Mouse (Mus musculus): ENCODE results near the gene Slco4c1. TPM values are rescaled to one million over a fixed set of nuclear protein-coding genes. Genes with fewer than 3 reads are reported as not detected.

Slco4c1 gene
- polyA plus RNA-seq, 1 experiment from 2014 or later, result 0.57 TPM

GRCm38 (mm10) chr1:96866002-96866401, 6.0 kb downstream of the Slco4c1 start:
- ATAC-seq (ENCODE audit: low FRiP score, low TSS enrichment), result no peak

GRCm38 (mm10) chr1:96864120-96864519, 7.9 kb downstream of the Slco4c1 start:
- Histone ChIP-seq H3K9ac (replicated peaks; ENCODE audit: low read length) (no peak overlapping the region), H3K36me3 (ENCODE audit: control insufficient read depth, insufficient read depth, low read length) (no peaks in the 10 kb centered on the region), H3K4me3 (replicated peaks; ENCODE audit: low read depth, low read length) (no peak overlapping the region), H3K9me3 (ENCODE audit: control insufficient read depth, low read length) (no peaks in the 10 kb centered on the region), H3K4me2 (ENCODE audit: low read length) (no peak overlapping the region), H3K4me1 (ENCODE audit: control insufficient read depth, insufficient read depth, low read length) (no peaks in the 10 kb centered on the region), H3K27ac (replicated peaks; ENCODE audit: low read depth, low read length) (no peak overlapping the region), H3K27me3 (ENCODE audit: control insufficient read depth, insufficient read depth, low read length) (no peaks in the 10 kb centered on the region)
- no peak for ATAC-seq (ENCODE audit: low FRiP score, low TSS enrichment)
- DNase-seq, result no peak
- WGBS, result 86% methylated on average over 2 of the region's 2 CpGs

More at GRCm38 (mm10) chr1:96866002-96866401, 6.0 kb downstream of the Slco4c1 start:
- WGBS, result 93% methylated on average over 4 of the region's 4 CpGs
- H3K9ac ChIP-seq (replicated peaks; ENCODE audit: low read length), result no peak overlapping the region
- H3K27ac ChIP-seq (replicated peaks; ENCODE audit: low read depth, low read length), result no peak overlapping the region
- H3K36me3 ChIP-seq (ENCODE audit: control insufficient read depth, insufficient read depth, low read length), result no peaks in the 10 kb centered on the region
- no peaks in the 10 kb centered on the region for H3K9me3 ChIP-seq (ENCODE audit: control insufficient read depth, low read length)
- H3K27me3 ChIP-seq (ENCODE audit: control insufficient read depth, insufficient read depth, low read length), result 0 out of 2 replicates have a peak, but pooled peaks cover 5% of the 10 kb centered on the region
- no peak overlapping the region for H3K4me3 ChIP-seq (replicated peaks; ENCODE audit: low read depth, low read length)
- no peak overlapping the region for H3K4me2 ChIP-seq (ENCODE audit: low read length)
- H3K4me1 ChIP-seq (ENCODE audit: control insufficient read depth, insufficient read depth, low read length), result no peaks in the 10 kb centered on the region
- no peak for DNase-seq

DNA sequence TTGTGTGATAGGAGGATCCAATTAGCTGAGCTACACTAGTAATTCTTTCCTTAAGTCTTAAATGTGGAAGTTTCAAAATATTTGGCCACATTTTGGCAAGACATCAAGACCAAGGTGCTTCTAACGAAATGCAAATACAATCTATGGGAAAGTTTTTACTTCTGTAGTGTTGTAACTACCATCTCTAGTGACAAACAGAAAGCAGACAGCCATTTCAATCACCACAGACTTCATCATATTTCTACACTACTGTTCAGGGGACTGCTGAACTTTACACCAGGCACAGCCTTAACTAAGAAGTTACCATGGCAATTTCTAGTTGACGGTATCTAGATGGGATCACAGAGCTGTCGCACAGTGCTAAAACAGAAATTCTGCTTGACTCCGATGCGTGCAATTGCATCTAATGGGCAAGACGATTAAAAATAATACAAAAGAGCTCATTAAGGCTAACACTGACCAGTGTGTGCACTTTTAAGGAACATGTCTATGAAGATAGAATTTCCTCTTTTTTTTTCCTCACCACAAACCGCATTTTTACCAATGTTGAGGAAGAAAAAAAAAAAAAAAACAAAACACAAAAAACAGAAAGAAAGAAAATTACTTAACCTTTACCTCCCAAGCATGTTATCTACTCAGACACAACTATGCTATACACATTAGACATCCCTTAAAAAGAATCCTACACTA, 11.8 kb downstream of the Slco4c1 start:
- no peaks in the 10 kb centered on the region for H3K4me1 ChIP-seq (ENCODE audit: control insufficient read depth, insufficient read depth, low read length)
- H3K27me3 ChIP-seq (ENCODE audit: control insufficient read depth, insufficient read depth, low read length), result no peaks in the 10 kb centered on the region
- no peak for ATAC-seq (ENCODE audit: low FRiP score, low TSS enrichment)
- DNase-seq, result no peak
- H3K4me3 ChIP-seq (replicated peaks; ENCODE audit: low read depth, low read length), result no peak overlapping the region
- whole genome bisulfite sequencing, result 95% methylated on average over 7 of the region's 7 CpGs
- no peak overlapping the region for H3K9ac ChIP-seq (replicated peaks; ENCODE audit: low read length)
- no peak overlapping the region for H3K4me2 ChIP-seq (ENCODE audit: low read length)
- H3K9me3 ChIP-seq (ENCODE audit: control insufficient read depth, low read length), result no peaks in the 10 kb centered on the region
- H3K27ac ChIP-seq (replicated peaks; ENCODE audit: low read depth, low read length), result no peak overlapping the region
- no peaks in the 10 kb centered on the region for H3K36me3 ChIP-seq (ENCODE audit: control insufficient read depth, insufficient read depth, low read length)

GRCm38 (mm10) chr1:96853541-96853940, 18.4 kb downstream of the Slco4c1 start:
- Histone ChIP-seq H3K4me1 (ENCODE audit: control insufficient read depth, insufficient read depth, low read length) (no peaks in the 10 kb centered on the region), H3K9ac (replicated peaks; ENCODE audit: low read length) (no peak overlapping the region), H3K27ac (replicated peaks; ENCODE audit: low read depth, low read length) (no peak overlapping the region), H3K9me3 (ENCODE audit: control insufficient read depth, low read length) (no peaks in the 10 kb centered on the region), H3K36me3 (ENCODE audit: control insufficient read depth, insufficient read depth, low read length) (no peaks in the 10 kb centered on the region), H3K27me3 (ENCODE audit: control insufficient read depth, insufficient read depth, low read length) (no peaks in the 10 kb centered on the region), H3K4me3 (replicated peaks; ENCODE audit: low read depth, low read length) (no peak overlapping the region), H3K4me2 (ENCODE audit: low read length) (no peak overlapping the region)
- 89% methylated on average over 4 of the region's 4 CpGs for WGBS
- DNase-seq, result no peak
- no peak for ATAC-seq (ENCODE audit: low FRiP score, low TSS enrichment)

DNA sequence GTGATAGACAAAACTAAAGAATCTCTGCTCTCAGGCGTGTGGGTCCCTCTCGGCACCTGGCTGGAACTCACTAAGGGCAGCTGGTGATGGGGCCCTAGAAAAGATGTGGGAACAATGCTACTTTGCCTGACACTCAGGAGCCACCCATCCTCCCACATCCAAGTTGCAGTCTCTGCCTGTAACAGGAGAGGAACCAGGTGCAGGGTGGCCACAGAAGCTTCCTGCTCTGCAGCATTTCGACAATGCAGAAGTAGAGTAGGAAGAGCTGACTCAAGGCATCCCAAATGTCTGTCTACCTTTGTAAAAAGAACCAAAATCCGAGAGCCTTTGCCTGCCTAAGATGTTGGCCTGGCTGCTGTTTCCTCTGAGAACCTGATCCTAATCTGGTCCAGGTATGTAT, 22.9 kb downstream of the Slco4c1 start:
- DNase-seq, result no peak
- 80% methylated on average over 4 of the region's 4 CpGs for WGBS
- Histone ChIP-seq H3K27me3 (ENCODE audit: control insufficient read depth, insufficient read depth, low read length) (no peaks in the 10 kb centered on the region), H3K27ac (replicated peaks; ENCODE audit: low read depth, low read length) (no peak overlapping the region), H3K9me3 (ENCODE audit: control insufficient read depth, low read length) (no peaks in the 10 kb centered on the region), H3K9ac (replicated peaks; ENCODE audit: low read length) (no peak overlapping the region), H3K4me1 (ENCODE audit: control insufficient read depth, insufficient read depth, low read length) (no peaks in the 10 kb centered on the region), H3K36me3 (ENCODE audit: control insufficient read depth, insufficient read depth, low read length) (no peaks in the 10 kb centered on the region), H3K4me3 (replicated peaks; ENCODE audit: low read depth, low read length) (no peak overlapping the region), H3K4me2 (ENCODE audit: low read length) (no peak overlapping the region)
- no peak for ATAC-seq (ENCODE audit: low FRiP score, low TSS enrichment)

- H3K9ac ChIP-seq (replicated peaks; ENCODE audit: low read length), result no peak overlapping the region
- no peak overlapping the region for H3K27ac ChIP-seq (replicated peaks; ENCODE audit: low read depth, low read length)
- H3K27me3 ChIP-seq (ENCODE audit: control insufficient read depth, insufficient read depth, low read length), result no peaks in the 10 kb centered on the region
- H3K9me3 ChIP-seq (ENCODE audit: control insufficient read depth, low read length), result no peaks in the 10 kb centered on the region
- ATAC-seq (ENCODE audit: low FRiP score, low TSS enrichment), result no peak
- no peak for DNase-seq
- no peaks in the 10 kb centered on the region for H3K4me1 ChIP-seq (ENCODE audit: control insufficient read depth, insufficient read depth, low read length)
- H3K36me3 ChIP-seq (ENCODE audit: control insufficient read depth, insufficient read depth, low read length), result no peaks in the 10 kb centered on the region
- no peak overlapping the region for H3K4me3 ChIP-seq (replicated peaks; ENCODE audit: low read depth, low read length)
- no peak overlapping the region for H3K4me2 ChIP-seq (ENCODE audit: low read length)
- WGBS, result 52% methylated on average over 2 of the region's 2 CpGs
These were observed 23.4 kb downstream of the Slco4c1 start for GRCm38 (mm10) chr1:96848606-96849005.

- DNase-seq (peak; percentile 84), ATAC-seq (ENCODE audit: low FRiP score, low TSS enrichment) (no peak)
- no peak overlapping the region for H3K4me2 ChIP-seq (ENCODE audit: low read length)
- no peaks in the 10 kb centered on the region for H3K4me1 ChIP-seq (ENCODE audit: control insufficient read depth, insufficient read depth, low read length)
- no peaks in the 10 kb centered on the region for H3K9me3 ChIP-seq (ENCODE audit: control insufficient read depth, low read length)
- H3K4me3 ChIP-seq (replicated peaks; ENCODE audit: low read depth, low read length), result no peak overlapping the region
- no peak overlapping the region for H3K9ac ChIP-seq (replicated peaks; ENCODE audit: low read length)
- no peak overlapping the region for H3K27ac ChIP-seq (replicated peaks; ENCODE audit: low read depth, low read length)
- WGBS, result 7% methylated on average over 3 of the region's 3 CpGs
- no peaks in the 10 kb centered on the region for H3K36me3 ChIP-seq (ENCODE audit: control insufficient read depth, insufficient read depth, low read length)
- no peaks in the 10 kb centered on the region for H3K27me3 ChIP-seq (ENCODE audit: control insufficient read depth, insufficient read depth, low read length)
These were observed 25.2 kb downstream of the Slco4c1 start for GRCm38 (mm10) chr1:96846727-96847126.

GRCm38 (mm10) chr1:96805287-96805727, 66.7 kb downstream of the Slco4c1 start:
- no peaks in the 10 kb centered on the region for H3K36me3 ChIP-seq (ENCODE audit: control insufficient read depth, insufficient read depth, low read length)
- no peaks in the 10 kb centered on the region for H3K4me1 ChIP-seq (ENCODE audit: control insufficient read depth, insufficient read depth, low read length)
- H3K9ac ChIP-seq (replicated peaks; ENCODE audit: low read length), result no peak overlapping the region
- H3K27ac ChIP-seq (replicated peaks; ENCODE audit: low read depth, low read length), result no peak overlapping the region
- DNase-seq, result no peak
- H3K9me3 ChIP-seq (ENCODE audit: control insufficient read depth, low read length), result no peaks in the 10 kb centered on the region
- no peaks in the 10 kb centered on the region for H3K27me3 ChIP-seq (ENCODE audit: control insufficient read depth, insufficient read depth, low read length)
- no peak overlapping the region for H3K4me2 ChIP-seq (ENCODE audit: low read length)
- no peak overlapping the region for H3K4me3 ChIP-seq (replicated peaks; ENCODE audit: low read depth, low read length)
- WGBS, result 81% methylated on average over 2 of the region's 2 CpGs
- ATAC-seq (ENCODE audit: low FRiP score, low TSS enrichment), result no peak

GRCm38 (mm10) chr1:96801595-96801994, 70.4 kb downstream of the Slco4c1 start:
- H3K9ac ChIP-seq (replicated peaks; ENCODE audit: low read length), result no peak overlapping the region
- DNase-seq, result peak; percentile 85
- no peak overlapping the region for H3K4me2 ChIP-seq (ENCODE audit: low read length)
- no peaks in the 10 kb centered on the region for H3K4me1 ChIP-seq (ENCODE audit: control insufficient read depth, insufficient read depth, low read length)
- ATAC-seq (ENCODE audit: low FRiP score, low TSS enrichment), result no peak
- no peaks in the 10 kb centered on the region for H3K36me3 ChIP-seq (ENCODE audit: control insufficient read depth, insufficient read depth, low read length)
- no peak overlapping the region for H3K27ac ChIP-seq (replicated peaks; ENCODE audit: low read depth, low read length)
- H3K27me3 ChIP-seq (ENCODE audit: control insufficient read depth, insufficient read depth, low read length), result no peaks in the 10 kb centered on the region
- no peak overlapping the region for H3K4me3 ChIP-seq (replicated peaks; ENCODE audit: low read depth, low read length)
- H3K9me3 ChIP-seq (ENCODE audit: control insufficient read depth, low read length), result no peaks in the 10 kb centered on the region
